Comparison of ENCODE assay signal across 13 mouse cellular contexts in genomic region chr7:4811131-4811530, GRCm38 (mm10). TPM values are rescaled to one million over a fixed set of nuclear protein-coding genes. Genes with fewer than 3 reads are reported as not detected.
A peak's percentile ranks its signal among the peaks of the same experiment; 100 is the strongest.
DNase-seq lines count a peak whose midpoint lies in the region; ATAC-seq and TF ChIP-seq lines count a peak whose summit lies in the region.
"Not testable (repeated sequence)": the region's sequence is repeated elsewhere in the genome, so short reads cannot be mapped to it uniquely, and the experiment has no call there.
"Had no signal": no experiment of that assay in that cellular context is flagged by ENCODE, and none has a peak within 500 bp of the region (broad histone marks: within the 10 kb centered on the region; RNA-seq: fewer than 3 reads in every experiment).

No protein-coding gene starts in this region.

- peaks cover 38% of the 10 kb centered on the region for H3K79me3 ChIP-seq in C2C12 (ENCODE audit: low read depth)

- DNase-seq in cerebellum, adult 9-10 months = peak; percentile 52
- not testable (repeated sequence) for DNase-seq in liver, adult 2 months (ENCODE audit: extremely low read depth, low read depth, low spot score)

- H3K36me3 ChIP-seq in C2C12 (ENCODE audit: control insufficient read depth, insufficient read depth) = peaks cover 49% of the 10 kb centered on the region
- H3K36me3 ChIP-seq in forebrain, embryonic 12.5 days (replicated peaks) = peaks cover 45% of the 10 kb centered on the region
- H3K36me3 ChIP-seq in heart, embryonic 16.5 days (ENCODE audit: control insufficient read depth, insufficient read depth) = peaks cover 37% of the 10 kb centered on the region
- H3K36me3 ChIP-seq in intestine, postnatal 0 days (ENCODE audit: control insufficient read depth, insufficient read depth) = peaks cover 16% of the 10 kb centered on the region
- H3K36me3 ChIP-seq in liver, adult 2 months (ENCODE audit: control insufficient read depth, insufficient read depth, low read length) = peaks cover 29% of the 10 kb centered on the region
- peaks cover 55% of the 10 kb centered on the region for H3K36me3 ChIP-seq in megakaryocyte, embryonic 14.5 days (replicated peaks; ENCODE audit: low read length)
- peaks cover 29% of the 10 kb centered on the region for H3K36me3 ChIP-seq in neural tube, embryonic 15.5 days

- not testable (repeated sequence) for H3K27ac ChIP-seq in forebrain, embryonic 12.5 days; heart, embryonic 16.5 days (ENCODE audit: low read length); intestine, postnatal 0 days (ENCODE audit: low read depth, low read length); liver, adult 2 months (replicated peaks; ENCODE audit: insufficient read depth, low read depth, low read length); neural tube, embryonic 15.5 days (replicated peaks)

- not testable (repeated sequence) for ATAC-seq in forebrain, embryonic 12.5 days (ENCODE audit: low FRiP score); heart, embryonic 16.5 days (replicated peaks; ENCODE audit: extremely low read depth, insufficient read depth, low FRiP score); intestine, postnatal 0 days; neural tube, embryonic 15.5 days (ENCODE audit: low FRiP score)

- not testable (repeated sequence) for H3K9me3 ChIP-seq in forebrain, embryonic 12.5 days; heart, embryonic 16.5 days (replicated peaks; ENCODE audit: control insufficient read depth, low read length); intestine, postnatal 0 days (ENCODE audit: control insufficient read depth); megakaryocyte, embryonic 14.5 days; neural tube, embryonic 15.5 days (replicated peaks)

- not testable (repeated sequence) for TF ChIP-seq CTCF in C2C12 (IDR thresholded peaks at IDR 0.05; ENCODE audit: control insufficient read depth, insufficient read depth, insufficient read length); intestine, postnatal 0 days (IDR thresholded peaks at IDR 0.05; ENCODE audit: low read depth); liver, adult 2 months (IDR thresholded peaks at IDR 0.05; ENCODE audit: low read depth, low read length)

- peak overlapping the region; percentile 98 for H3ac ChIP-seq in C2C12 (ENCODE audit: control insufficient read depth, insufficient read length, low read depth)

- H3K4me3 ChIP-seq in C2C12 (ENCODE audit: insufficient read depth, poor library complexity, severe bottlenecking) = peak overlapping the region; percentile 89
- H3K4me3 ChIP-seq in forebrain, embryonic 12.5 days (replicated peaks) = peak overlapping the region; percentile 82
- H3K4me3 ChIP-seq in heart, embryonic 16.5 days (ENCODE audit: low read length) = peak overlapping the region; percentile 99
- H3K4me3 ChIP-seq in intestine, postnatal 0 days (ENCODE audit: low read depth, low read length) = peak overlapping the region; percentile 78
- peak overlapping the region; percentile 92 for H3K4me3 ChIP-seq in liver, adult 2 months (ENCODE audit: insufficient read depth, low read depth, low read length)
- peak overlapping the region; percentile 95 for H3K4me3 ChIP-seq in megakaryocyte, embryonic 14.5 days (replicated peaks)
- peak overlapping the region; percentile 71 for H3K4me3 ChIP-seq in neural tube, embryonic 15.5 days (replicated peaks)

- peaks cover 35% of the 10 kb centered on the region for H3K4me1 ChIP-seq in forebrain, embryonic 12.5 days
- H3K4me1 ChIP-seq in heart, embryonic 16.5 days (ENCODE audit: control insufficient read depth, insufficient read depth, low read length) = peaks cover 28% of the 10 kb centered on the region
- not testable (repeated sequence) for H3K4me1 ChIP-seq in intestine, postnatal 0 days (replicated peaks; ENCODE audit: control insufficient read depth, insufficient read depth, low read length)
- H3K4me1 ChIP-seq in liver, adult 2 months (ENCODE audit: control insufficient read depth, insufficient read depth, low read length) = peaks cover 17% of the 10 kb centered on the region
- peaks cover 49% of the 10 kb centered on the region for H3K4me1 ChIP-seq in megakaryocyte, embryonic 14.5 days
- peaks cover 29% of the 10 kb centered on the region for H3K4me1 ChIP-seq in neural tube, embryonic 15.5 days

- not testable (repeated sequence) for H3K27me3 ChIP-seq in C2C12 (ENCODE audit: control insufficient read depth, insufficient read depth, insufficient read length); forebrain, embryonic 12.5 days; heart, embryonic 16.5 days (ENCODE audit: control insufficient read depth, insufficient read depth, low read length); intestine, postnatal 0 days (replicated peaks; ENCODE audit: control insufficient read depth, insufficient read depth, low read length); liver, adult 2 months (ENCODE audit: control insufficient read depth, insufficient read depth, low read length); megakaryocyte, embryonic 14.5 days (replicated peaks); neural tube, embryonic 15.5 days (replicated peaks)

- not testable (repeated sequence) for TF ChIP-seq POLR2A in liver, adult 2 months (IDR thresholded peaks at IDR 0.05; ENCODE audit: extremely low read depth, insufficient read depth, low read length)

- peaks cover 39% of the 10 kb centered on the region for H3K79me2 ChIP-seq in C2C12 (ENCODE audit: control insufficient read depth, insufficient read depth)
- peaks cover 10% of the 10 kb centered on the region; the same call in 1 of the 2 replicates for H3K79me2 ChIP-seq in liver, adult 2 months (ENCODE audit: control insufficient read depth, insufficient read depth, low read length)

- H3K4me2 ChIP-seq in forebrain, embryonic 12.5 days = peak overlapping the region; percentile 80
- H3K4me2 ChIP-seq in heart, embryonic 16.5 days (ENCODE audit: low read depth, low read length) = peak overlapping the region; percentile 85
- H3K4me2 ChIP-seq in intestine, postnatal 0 days (replicated peaks; ENCODE audit: low read depth) = peak overlapping the region; percentile 79
- H3K4me2 ChIP-seq in neural tube, embryonic 15.5 days = peak overlapping the region; percentile 70

- 46% methylated on average over 10 of the region's 10 CpGs for WGBS in forebrain, embryonic 12.5 days
- WGBS in heart, embryonic 16.5 days = 26% methylated on average over 10 of the region's 10 CpGs
- 14% methylated on average over 10 of the region's 10 CpGs for WGBS in intestine, postnatal 0 days
- WGBS in liver, adult 2 months = 47% methylated on average over 10 of the region's 10 CpGs
- WGBS in neural tube, embryonic 15.5 days = 37% methylated on average over 10 of the region's 10 CpGs

- H3K9ac ChIP-seq in forebrain, embryonic 12.5 days = peak overlapping the region; percentile 95
- peak overlapping the region; percentile 99 for H3K9ac ChIP-seq in heart, embryonic 16.5 days (ENCODE audit: low read length)
- peak overlapping the region; percentile 93 for H3K9ac ChIP-seq in intestine, postnatal 0 days (ENCODE audit: low read depth, low read length)
- H3K9ac ChIP-seq in liver, adult 2 months (ENCODE audit: low read depth, low read length) = peak overlapping the region; percentile 91
- H3K9ac ChIP-seq in neural tube, embryonic 15.5 days (replicated peaks) = peak overlapping the region; percentile 83

RNA-seq across cellular contexts. Expression of gene Ube2s, which starts 1.3 kb away (rescaled TPM):
- 599 TPM for polyA plus RNA-seq in C2C12 (2012; fragmentation: generic; extraction: Trizol)
- 434 and 445 TPM in 2 replicates for polyA plus RNA-seq in forebrain, embryonic 12.5 days (2016; fragmentation: Nextera tagmentation; extraction: Ambion mirVana)
- polyA plus RNA-seq in heart, embryonic 16.5 days (2015; fragmentation: Nextera tagmentation; extraction: Ambion mirVana) = 338 and 342 TPM in 2 replicates
- polyA plus RNA-seq in intestine, postnatal 0 days (2015; fragmentation: Nextera tagmentation; extraction: Ambion mirVana) = 116 and 126 TPM in 2 replicates
- total RNA-seq in liver, adult 2 months (2014; rRNA removed) = 22.4 and 24.2 TPM in 2 replicates
- 45.9 and 74.3 TPM in 2 replicates for polyA plus RNA-seq in liver, adult 2 months (2012; rRNA removed)
- 217 and 258 TPM in 2 replicates for polyA plus RNA-seq in megakaryocyte, embryonic 14.5 days (2012; ENCODE audit: insufficient read depth, low replicate concordance)
- 252 and 275 TPM in 2 replicates for polyA plus RNA-seq in neural tube, embryonic 15.5 days (2015; fragmentation: Nextera tagmentation; extraction: Ambion mirVana)

RNA-seq across cellular contexts. Expression of gene Rpl28, which starts 18.5 kb away (rescaled TPM):
- 3,556 TPM for polyA plus RNA-seq in C2C12 (2012; fragmentation: generic; extraction: Trizol)
- polyA plus RNA-seq in forebrain, embryonic 12.5 days (2016; fragmentation: Nextera tagmentation; extraction: Ambion mirVana) = 306 and 310 TPM in 2 replicates
- 191 and 205 TPM in 2 replicates for polyA plus RNA-seq in heart, embryonic 16.5 days (2015; fragmentation: Nextera tagmentation; extraction: Ambion mirVana)
- polyA plus RNA-seq in intestine, postnatal 0 days (2015; fragmentation: Nextera tagmentation; extraction: Ambion mirVana) = 419 and 467 TPM in 2 replicates
- total RNA-seq in liver, adult 2 months (2014; rRNA removed) = 58.4 and 69.2 TPM in 2 replicates
- 211 and 226 TPM in 2 replicates for polyA plus RNA-seq in liver, adult 2 months (2012; rRNA removed)
- polyA plus RNA-seq in megakaryocyte, embryonic 14.5 days (2012; ENCODE audit: insufficient read depth, low replicate concordance) = 3,598 and 12,997 TPM in 2 replicates
- 224 and 255 TPM in 2 replicates for polyA plus RNA-seq in neural tube, embryonic 15.5 days (2015; fragmentation: Nextera tagmentation; extraction: Ambion mirVana)

RNA-seq across cellular contexts. Expression of gene Tmem238, which starts 21.7 kb away (rescaled TPM):
- polyA plus RNA-seq in C2C12 (2012; fragmentation: generic; extraction: Trizol) = 22.9 TPM
- 2.7 and 3.6 TPM in 2 replicates for polyA plus RNA-seq in forebrain, embryonic 12.5 days (2016; fragmentation: Nextera tagmentation; extraction: Ambion mirVana)
- polyA plus RNA-seq in heart, embryonic 16.5 days (2015; fragmentation: Nextera tagmentation; extraction: Ambion mirVana) = 5.8 and 6.7 TPM in 2 replicates
- 74.3 and 75.5 TPM in 2 replicates for polyA plus RNA-seq in intestine, postnatal 0 days (2015; fragmentation: Nextera tagmentation; extraction: Ambion mirVana)
- 16.4 and 17.3 TPM in 2 replicates for total RNA-seq in liver, adult 2 months (2014; rRNA removed)
- polyA plus RNA-seq in liver, adult 2 months (2012; rRNA removed) = 73.2 and 92.1 TPM in 2 replicates
- 29.3 and 145 TPM in 2 replicates for polyA plus RNA-seq in megakaryocyte, embryonic 14.5 days (2012; ENCODE audit: insufficient read depth, low replicate concordance)
- 6.8 and 9.9 TPM in 2 replicates for polyA plus RNA-seq in neural tube, embryonic 15.5 days (2015; fragmentation: Nextera tagmentation; extraction: Ambion mirVana)

RNA-seq across cellular contexts. Expression of gene Tmem190, which starts 28.4 kb away (rescaled TPM):
- polyA plus RNA-seq in C2C12 (2012; fragmentation: generic; extraction: Trizol) = 0.84 TPM
- polyA plus RNA-seq in forebrain, embryonic 12.5 days (2016; fragmentation: Nextera tagmentation; extraction: Ambion mirVana) = not detected in 2 replicates
- not detected in 2 replicates for polyA plus RNA-seq in heart, embryonic 16.5 days (2015; fragmentation: Nextera tagmentation; extraction: Ambion mirVana)
- 0.59 TPM in 1 of 2 replicates, not detected in the other for polyA plus RNA-seq in intestine, postnatal 0 days (2015; fragmentation: Nextera tagmentation; extraction: Ambion mirVana)
- total RNA-seq in liver, adult 2 months (2014; rRNA removed) = not detected in 2 replicates
- not detected in 2 replicates for polyA plus RNA-seq in liver, adult 2 months (2012; rRNA removed)
- not detected in 2 replicates for polyA plus RNA-seq in megakaryocyte, embryonic 14.5 days (2012; ENCODE audit: insufficient read depth, low replicate concordance)
- not detected in 2 replicates for polyA plus RNA-seq in neural tube, embryonic 15.5 days (2015; fragmentation: Nextera tagmentation; extraction: Ambion mirVana)
- total RNA-seq: adrenal gland, postnatal 10 days; gastrocnemius, postnatal 25 days; hematopoietic stem cell, adult 5-6 weeks; layer of hippocampus, adult 18-20 months; left cerebral cortex, postnatal 25 days had no signal

RNA-seq across cellular contexts. Expression of gene Il11, which starts 28.5 kb away (rescaled TPM):
- polyA plus RNA-seq in C2C12 (2012; fragmentation: generic; extraction: Trizol) = 1.3 TPM
- 0.24 and 0.77 TPM in 2 replicates for polyA plus RNA-seq in forebrain, embryonic 12.5 days (2016; fragmentation: Nextera tagmentation; extraction: Ambion mirVana)
- 0.11 and 0.20 TPM in 2 replicates for polyA plus RNA-seq in heart, embryonic 16.5 days (2015; fragmentation: Nextera tagmentation; extraction: Ambion mirVana)
- 0.12 and 0.30 TPM in 2 replicates for polyA plus RNA-seq in intestine, postnatal 0 days (2015; fragmentation: Nextera tagmentation; extraction: Ambion mirVana)
- total RNA-seq in liver, adult 2 months (2014; rRNA removed) = not detected in 2 replicates
- polyA plus RNA-seq in liver, adult 2 months (2012; rRNA removed) = 0.09 TPM in 1 of 2 replicates, not detected in the other
- 0.26 and 1.9 TPM in 2 replicates for polyA plus RNA-seq in megakaryocyte, embryonic 14.5 days (2012; ENCODE audit: insufficient read depth, low replicate concordance)
- 0.90 and 1.0 TPM in 2 replicates for polyA plus RNA-seq in neural tube, embryonic 15.5 days (2015; fragmentation: Nextera tagmentation; extraction: Ambion mirVana)
- total RNA-seq: gastrocnemius, postnatal 25 days had no signal
